Mouse (Mus musculus): ENCODE results near the gene Mylk.
A peak's percentile ranks its signal among the peaks of the same experiment; 100 is the strongest.

Gene Mylk

DNA sequence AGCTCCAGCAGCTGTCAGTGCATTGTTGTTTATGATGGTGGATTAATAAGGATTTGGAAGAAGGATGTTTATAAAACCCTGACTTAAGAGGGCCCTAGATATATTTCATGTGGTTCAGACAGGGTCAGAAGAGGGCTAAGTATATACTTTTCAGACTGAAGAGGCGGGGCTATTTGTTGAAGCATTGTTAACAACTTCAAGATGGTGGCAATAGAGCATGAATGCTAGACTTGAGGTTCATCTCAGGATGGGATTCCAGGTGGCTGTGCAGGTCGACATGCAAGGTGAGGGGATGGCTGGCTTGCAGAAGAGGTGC, 240.0 kb downstream of the Mylk start:
- DNase-seq (ENCODE audit: low read depth) = no peak

DNA sequence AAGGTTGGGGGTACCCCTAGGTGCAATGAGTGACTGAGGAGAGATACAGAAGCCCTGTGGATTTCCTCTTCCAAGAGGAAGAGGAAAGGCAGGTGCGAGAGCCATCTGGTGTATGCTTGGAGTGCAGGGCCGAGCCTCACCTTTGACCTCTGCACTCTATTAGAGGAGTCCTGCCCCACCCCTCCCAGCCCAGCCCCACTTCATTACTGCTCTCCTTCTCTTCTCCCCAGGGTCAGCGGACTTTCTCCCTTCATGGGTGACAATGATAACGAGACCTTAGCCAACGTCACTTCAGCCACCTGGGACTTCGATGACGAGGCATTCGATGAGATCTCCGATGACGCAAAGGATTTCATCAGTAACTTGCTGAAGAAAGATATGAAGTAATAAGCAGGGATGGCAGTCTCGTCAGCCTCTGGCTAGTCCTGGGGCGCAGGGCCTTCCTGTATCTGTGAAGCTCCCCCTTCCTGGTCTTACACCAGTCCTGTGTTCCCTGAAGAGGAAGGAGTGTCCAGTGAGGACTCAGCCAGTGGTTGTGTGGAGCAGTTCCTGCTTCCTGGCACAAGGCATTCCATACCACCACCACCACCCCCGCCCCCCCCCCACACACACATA, 241.3 kb downstream of the Mylk start:
- DNase-seq (ENCODE audit: low read depth) = no peak

DNA sequence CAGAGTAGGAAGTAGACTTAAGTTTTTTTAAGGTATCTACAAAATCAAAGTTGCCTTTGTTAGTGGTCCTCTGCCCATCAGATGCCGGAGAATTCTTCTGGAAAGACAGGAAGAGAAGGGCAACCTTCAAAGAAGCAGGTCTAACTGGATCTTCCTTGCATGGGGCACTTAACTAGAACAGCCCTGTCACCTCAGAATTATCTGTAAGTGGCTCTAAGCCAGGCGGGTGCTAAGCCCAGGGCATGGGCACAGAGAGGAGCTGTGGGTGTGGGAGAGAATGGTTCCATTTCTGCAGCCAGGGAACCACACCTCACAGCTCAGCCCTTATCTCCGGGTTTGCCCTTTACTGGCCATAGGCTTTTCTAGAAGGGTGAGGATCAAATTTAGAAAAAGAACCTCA, 246.4 kb downstream of the Mylk start:
- DNase-seq (ENCODE audit: low read depth) = no peak

DNA sequence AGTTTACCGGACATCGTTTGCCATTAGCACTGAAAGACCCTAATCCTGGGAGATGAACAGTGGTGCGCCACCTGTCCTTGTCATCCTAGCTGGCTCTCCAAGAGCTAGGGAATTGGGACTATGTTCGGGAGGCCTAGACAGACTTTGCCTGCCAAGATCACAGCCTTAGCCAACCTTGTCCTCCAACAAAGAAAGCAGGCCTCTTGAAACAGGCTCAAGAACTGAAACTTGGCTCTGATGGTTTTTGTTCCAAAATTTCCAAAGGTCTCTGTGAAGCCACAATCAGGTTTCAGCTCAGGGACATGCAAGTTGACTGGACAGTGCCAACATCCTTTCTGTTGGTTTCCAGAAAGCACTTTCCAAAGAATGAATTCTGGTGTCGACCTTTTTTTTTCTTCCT, 247.8 kb downstream of the Mylk start:
- no peak for DNase-seq (ENCODE audit: low read depth)

DNA sequence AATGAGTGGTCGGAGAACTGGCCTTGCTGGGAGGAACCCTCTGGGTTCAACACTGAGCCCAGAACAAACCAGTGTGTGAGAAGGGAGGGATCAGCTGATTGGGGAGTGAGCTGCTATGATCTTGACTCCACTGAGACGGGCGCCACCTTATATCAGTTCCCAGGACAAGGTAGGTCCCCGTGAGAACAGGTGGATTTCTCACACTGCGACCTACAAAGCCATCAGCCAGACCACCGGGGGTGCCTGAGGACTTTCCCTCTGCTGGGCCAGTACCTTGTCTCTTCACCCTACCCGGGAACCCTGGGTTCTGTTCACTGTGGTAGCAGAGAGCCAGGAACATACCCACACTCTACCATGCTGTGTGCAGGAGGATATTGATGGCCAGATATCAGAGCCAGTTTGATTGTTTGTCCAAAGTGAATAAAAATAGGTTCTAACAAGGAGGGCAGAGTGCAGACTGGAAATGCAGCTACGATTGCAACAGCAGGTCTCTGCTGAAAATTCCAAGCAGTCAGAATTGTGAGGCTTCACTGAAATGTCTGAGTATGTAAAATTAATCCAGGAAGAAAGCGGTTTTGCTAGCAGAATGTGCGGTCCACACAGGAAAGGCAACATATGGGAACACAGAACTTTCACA, 248.8 kb downstream of the Mylk start:
- no peak for DNase-seq (ENCODE audit: low read depth)

DNA sequence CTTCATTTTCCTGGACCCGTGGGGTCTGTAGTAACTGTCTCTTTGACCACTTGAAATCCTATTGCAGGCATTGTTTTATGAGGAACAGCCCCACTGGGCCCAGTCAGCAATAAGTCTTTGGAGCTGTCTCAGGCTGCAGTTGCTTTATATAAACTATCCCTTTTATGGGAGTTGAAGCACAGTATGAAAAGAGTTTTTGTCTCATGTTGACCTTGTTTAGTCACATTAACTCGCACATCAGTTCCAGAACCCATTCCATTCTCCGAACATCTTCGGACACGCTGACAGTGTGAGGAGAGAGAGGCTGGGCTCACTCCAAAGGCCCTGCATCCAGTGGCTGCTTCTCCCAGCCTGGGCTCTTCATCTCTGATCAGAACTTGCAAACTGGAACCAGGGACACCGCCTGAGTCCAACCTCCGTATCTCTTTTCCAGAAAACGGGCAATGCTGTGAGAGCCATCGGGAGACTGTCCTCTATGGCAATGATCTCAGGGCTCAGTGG, 249.7 kb downstream of the Mylk start:
- peak; percentile 35 for DNase-seq (ENCODE audit: low read depth)

DNA sequence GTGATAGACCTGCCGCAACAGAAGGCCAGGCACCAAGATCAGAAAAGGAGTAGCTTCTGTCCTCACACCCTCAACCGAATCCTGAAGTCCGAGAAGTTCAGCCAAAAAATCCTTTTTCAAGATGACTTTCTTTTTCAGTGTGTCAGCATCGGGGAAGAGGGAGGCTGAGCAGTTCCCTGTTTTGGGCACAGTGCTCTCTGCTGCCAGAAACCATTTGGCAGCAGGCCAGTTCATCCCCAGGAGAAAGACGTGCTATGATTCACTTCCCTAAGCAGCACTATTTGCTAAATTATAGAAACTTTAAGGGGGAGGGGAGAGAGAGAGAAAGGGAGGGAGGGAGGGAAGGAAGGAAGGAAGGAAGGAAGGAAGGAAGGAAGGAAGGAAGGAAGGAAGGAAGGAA, 251.1 kb downstream of the Mylk start:
- peak; percentile 98 for DNase-seq (ENCODE audit: low read depth)

DNA sequence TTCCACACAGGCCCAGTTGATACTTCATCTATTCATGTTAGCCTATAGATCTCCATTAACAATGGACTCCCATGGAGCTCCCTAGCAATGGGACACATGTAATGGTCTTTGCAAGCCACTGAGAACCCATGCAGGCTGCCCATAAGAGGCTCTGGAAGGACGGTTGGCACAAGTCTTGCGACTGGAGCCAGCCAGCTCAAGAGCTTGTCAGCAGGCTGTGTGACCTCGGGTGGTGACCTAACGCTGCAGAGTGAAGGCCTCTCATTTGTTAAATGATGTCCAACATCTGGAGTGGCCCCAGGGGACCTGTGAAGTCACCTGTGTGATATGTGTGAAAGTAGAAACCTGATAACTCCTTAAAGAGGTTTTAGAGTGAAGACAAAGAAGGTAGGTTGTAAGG, 252.0 kb downstream of the Mylk start:
- DNase-seq (ENCODE audit: low read depth) = no peak

DNA sequence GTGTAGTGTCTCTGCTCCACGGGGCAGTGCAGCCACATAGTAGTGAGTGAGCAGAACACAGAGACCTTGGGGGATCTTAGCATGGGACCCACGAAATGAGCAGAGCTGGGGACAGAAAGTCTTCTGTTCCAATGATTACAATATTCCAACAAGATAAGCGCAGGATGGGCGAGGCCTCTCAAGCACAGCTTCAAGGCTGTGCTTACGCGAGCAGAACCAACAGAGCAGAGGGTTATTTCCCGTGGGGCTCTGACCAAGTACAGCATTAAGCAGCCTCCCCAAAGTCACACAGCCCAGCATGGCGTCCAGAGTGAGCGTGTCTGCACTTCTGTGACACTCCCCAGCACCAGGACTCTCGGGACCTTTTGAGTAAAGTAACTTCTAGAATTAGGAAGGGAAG, 252.6 kb downstream of the Mylk start:
- DNase-seq (ENCODE audit: low read depth) = no peak

DNA sequence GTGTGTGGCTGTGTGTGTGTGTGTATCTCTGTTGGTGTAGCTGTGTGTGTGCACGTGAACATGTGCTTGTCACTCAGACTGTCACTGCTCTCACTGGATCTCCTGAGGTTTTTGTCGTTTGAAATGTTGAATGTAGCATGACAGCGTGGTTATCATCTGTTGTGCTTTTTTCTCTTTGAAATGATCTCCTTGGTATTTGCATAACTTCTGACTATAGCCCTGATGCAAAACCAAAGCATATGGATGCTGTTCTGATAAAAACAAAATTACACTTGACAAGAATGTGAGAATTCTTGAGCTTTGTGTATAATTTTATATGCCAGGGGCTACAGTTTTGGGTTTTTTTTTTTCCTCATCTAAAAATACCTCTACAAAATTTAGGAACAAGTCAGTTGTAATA, 254.0 kb downstream of the Mylk start:
- DNase-seq (ENCODE audit: low read depth) = no peak

DNA sequence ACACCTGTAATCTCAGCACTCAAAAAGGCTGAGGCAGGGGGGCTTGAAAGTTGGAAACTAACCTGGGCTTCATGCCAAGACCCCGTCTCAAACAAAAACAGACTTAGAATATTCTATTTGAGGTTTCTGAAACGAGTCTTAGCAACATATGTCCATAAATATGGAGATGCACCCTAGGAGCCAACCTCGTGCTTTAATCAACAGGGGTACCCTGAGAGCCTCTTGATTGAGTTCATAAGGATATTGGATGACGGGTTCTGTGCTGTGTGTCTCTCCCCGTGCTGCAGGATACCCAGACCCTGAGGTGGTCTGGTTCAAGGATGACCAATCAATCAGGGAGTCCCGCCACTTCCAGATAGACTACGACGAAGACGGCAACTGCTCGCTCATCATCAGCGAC, 255.0 kb downstream of the Mylk start:
- no peak for DNase-seq (ENCODE audit: low read depth)

DNA sequence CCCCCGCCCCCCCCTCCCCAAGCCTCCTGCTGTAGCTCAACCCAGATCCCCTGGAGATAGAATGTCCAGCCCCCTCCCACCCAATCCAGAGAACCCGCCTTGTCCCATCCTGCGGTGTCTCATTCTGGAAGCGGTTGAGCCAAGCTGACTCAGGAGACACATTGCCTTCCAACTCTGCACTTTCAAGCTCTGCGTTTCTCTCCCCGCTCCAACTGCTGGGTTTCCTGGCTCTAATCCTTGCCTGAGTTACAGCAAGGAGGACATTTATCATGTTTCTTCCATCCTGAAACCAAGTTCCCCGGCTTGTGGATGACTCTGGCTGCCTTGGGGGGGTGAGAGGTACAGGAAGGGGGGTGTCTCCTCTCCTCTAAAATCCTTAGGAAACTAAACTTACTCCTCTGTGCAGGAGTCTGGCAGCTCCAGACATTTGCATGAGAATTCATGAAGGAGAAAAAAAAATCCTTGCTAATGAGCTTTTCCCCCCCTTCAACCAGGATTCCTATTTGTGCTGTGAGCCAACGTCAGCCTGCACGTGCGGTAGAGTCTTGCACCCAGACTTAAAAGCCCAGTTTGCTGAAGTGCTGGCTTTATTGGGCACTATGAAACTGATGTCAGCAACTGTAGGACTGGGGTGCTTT, 256.0 kb downstream of the Mylk start:
- DNase-seq (ENCODE audit: low read depth) = peak; percentile 68

DNA sequence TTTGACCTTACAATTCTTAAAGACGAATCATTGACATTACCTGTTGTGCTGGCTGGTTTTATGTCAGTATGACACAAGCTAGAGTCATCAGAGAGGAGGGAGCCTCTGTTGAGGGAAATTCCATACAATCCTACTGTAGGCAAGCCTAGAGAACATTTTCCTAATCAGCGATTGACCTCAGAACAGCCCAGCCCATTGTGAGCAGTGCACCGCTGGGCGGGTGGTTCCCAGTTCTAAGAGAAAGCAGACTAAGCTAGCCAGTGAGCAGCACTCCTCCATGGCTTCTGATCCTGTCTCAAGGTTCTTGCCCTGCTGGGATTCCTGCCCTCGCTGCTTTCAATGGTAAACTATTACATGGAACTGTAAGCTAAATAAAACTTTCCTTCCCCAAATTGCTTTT, 259.3 kb downstream of the Mylk start:
- no peak for DNase-seq (ENCODE audit: low read depth)

DNA sequence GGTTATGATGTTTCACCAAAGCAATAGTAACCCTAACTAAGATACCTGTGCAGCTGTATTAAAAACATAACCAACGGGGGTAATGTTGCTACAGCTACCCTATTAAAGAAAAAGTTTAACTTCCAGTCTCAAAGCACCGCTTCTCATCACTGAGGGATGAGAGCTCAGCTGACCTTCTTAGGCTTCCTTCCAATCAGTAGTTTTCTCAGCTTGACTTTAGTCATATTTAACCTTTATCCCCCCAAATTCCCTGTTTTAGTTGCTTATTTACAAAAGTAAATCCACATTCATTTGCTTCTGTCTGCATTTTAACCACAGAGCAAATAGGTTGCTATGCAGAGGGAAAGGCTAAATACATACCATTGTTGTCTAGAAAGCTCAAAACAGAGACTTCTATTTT, 259.7 kb downstream of the Mylk start:
- DNase-seq (ENCODE audit: low read depth) = no peak

DNA sequence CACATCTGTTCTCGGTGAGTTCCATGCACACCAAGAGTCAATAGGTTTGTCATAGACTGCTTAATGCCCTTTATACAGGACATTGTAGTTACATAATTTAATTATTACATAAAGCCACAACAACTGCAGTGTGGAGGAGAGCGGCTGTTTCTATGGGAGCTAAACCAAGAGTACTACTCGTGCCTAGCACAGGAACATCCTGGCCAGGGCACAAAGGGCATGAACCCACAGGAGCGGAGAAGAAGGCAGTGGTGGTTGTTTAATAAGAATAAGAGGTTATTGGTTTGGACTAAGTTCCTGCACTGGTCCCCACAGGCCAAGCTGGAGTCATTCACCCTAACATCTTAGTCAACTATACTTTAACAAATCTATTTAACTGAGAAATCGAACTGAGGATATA, 261.2 kb downstream of the Mylk start:
- DNase-seq (ENCODE audit: low read depth) = no peak

DNA sequence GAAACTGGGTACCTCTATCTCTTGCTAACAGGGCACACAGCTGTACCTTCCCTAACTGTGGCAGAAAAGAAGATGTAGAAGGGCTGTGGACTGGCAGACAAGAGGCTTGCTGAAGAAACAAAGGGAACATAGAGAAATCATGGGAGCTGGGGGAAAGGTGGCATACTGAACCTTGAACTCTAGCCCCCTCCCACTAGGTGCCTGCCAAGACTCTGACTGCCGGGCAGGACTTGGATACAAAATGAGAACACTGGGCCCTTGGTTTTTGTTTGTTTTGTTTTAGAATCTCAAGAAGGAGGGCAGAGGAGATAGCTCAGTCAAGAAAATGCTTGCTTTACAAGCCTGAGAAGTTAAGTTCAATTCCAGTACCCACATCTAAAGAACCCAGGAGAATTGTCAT, 262.4 kb downstream of the Mylk start:
- DNase-seq (ENCODE audit: low read depth) = no peak

DNA sequence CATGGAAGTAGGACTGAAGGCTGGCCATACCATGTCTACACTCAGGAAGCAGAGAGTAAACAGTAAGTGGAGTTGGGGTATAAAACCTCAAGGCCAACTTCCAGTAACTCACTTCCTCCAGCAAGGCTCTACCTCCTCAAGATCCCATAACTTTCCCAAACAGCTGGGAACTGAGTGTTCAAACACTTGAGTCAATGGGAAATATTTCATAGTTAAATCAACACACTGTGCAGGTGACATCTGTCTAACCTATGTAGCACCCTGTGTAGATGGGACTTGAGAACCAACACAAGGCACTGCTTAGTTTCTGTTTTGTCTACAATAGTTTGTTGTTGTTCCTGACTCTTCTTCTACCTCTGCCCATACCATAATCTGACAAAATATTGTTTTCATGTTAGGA, 263.4 kb downstream of the Mylk start:
- no peak for DNase-seq (ENCODE audit: low read depth)

DNA sequence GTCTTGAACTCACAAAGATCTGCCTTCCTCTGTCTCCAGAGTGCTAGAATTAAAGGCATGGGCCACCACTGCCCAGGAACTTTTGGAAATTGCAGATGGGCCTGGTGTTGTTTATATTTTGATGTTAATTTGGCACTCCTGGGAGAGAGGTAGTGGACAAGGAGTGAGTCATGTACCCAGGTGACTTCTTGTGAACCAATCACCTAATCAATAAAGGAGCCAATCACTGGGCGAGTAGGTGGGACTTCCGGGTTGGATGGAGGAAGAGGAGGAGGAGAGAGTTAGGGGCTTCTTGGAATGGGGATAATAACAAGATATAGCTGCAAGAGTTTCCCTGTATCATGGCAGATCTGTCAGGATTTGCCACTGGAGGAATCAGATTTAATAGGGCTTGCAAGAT, 268.5 kb downstream of the Mylk start:
- no peak for DNase-seq (ENCODE audit: low read depth)

DNA sequence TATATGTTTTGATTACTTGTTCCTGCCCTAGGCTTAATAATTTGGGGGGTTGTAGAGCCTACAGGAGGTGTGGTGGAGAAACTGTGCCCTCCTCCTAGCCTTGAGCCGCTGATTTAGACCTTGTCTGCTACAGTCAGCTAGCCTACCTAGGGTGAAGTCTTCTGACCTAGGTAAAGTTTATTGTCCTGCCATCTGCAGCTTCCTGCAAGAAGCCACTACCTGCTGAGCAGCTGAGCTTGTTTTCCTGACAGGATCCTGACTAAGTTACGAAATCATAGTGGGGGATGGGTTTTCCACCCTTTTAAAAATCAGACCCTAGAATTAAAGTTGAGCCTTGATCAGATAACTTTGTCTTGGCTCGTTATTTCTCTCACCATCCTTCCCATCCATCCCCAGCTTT, 271.5 kb downstream of the Mylk start:
- no peak for DNase-seq (ENCODE audit: low read depth)

DNA sequence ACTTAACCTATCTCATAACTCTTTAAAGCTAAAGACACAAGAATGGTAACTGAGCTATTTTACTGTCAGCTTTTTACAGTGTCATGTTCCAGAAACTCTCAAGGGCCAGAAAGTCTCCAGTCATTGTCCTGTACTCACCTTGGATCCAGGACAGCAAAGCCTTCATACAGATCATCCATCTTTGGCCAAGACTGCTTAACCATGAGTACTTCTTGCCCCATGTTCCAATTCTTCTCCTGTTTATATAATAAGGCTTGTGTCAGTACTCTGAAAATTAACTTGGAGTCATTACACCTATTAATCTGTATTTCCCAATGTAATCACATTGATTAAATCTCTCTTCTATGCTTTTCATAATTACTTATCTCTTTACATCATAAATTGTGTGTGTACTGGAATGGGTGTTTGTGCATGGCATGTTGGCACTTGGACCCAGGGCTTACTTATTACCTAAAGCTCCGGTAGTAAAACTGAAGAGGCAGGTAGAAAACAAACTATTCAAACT, 273.5 kb downstream of the Mylk start:
- no peak for DNase-seq (ENCODE audit: low read depth)

DNA sequence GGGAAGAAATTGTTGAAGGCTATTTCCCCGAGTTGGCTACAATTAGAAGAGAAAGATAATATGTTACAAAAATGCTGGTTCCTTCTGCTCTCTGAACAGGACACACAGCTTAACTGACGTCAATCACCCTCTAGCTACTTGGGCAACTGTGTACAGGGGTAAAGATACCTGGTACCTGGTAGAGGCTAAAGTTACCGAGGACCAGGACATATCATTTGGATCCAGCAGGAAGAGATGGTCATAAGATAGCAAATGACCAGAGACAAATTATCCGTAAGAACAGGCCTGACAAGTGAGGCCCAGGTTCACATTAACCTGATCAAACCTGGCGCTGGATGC, 276.9 kb downstream of the Mylk start:
- no peak for DNase-seq (ENCODE audit: low read depth)

DNA sequence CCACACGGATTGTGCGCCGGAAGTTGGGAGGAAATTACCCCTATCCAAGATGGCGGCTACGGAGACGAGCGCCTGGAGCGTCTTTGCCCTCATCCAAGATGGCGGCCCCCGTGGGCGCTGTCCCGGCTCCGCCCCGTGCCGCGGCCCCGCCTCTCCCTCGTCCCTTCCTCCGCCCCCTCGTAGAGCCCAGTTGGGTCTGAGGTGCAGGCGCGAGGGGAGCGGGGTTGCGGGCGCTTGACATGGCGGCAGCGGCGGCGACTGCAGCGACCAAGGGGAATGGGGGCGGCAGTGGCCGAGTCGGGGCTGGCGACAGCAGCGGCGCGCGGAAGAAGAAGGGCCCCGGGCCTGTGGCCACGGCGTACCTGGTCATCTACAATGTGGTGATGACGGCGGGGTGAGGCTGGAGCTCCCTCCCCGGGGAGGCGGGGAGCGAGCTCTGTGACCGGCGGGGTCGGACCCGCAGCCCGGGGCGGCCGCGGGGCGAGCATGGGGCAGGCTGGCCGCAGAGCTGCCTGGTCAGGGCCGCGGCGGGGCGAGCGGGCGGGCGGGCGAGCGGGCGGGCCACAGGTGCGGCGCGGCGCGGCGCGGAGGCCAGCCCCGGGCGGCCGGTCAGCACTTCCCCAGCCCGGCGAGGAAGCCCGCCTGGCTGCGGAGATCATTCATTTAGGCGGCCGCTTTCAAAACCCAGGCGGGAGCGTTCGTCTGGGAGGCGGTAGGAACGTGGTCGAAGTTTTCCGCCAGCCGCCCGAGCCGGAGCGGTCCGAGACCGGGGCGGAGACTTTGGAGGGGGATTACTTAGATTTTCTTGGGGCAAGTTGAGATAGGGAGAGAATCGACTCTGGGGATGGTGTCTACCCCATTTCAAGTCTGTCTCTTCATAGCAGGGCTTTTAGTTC, 277.5 kb downstream of the Mylk start, which contains the start of gene Hacd2:
Gene Hacd2, plus strand, starts transcription at position 187 of the 896 bp plus-strand sequence.
- DNase-seq (ENCODE audit: low read depth) = peak; percentile 95

Data from NIH3T3 (cell line).